Mouse (Mus musculus): ENCODE results near the gene Hmg20b.

DNA sequence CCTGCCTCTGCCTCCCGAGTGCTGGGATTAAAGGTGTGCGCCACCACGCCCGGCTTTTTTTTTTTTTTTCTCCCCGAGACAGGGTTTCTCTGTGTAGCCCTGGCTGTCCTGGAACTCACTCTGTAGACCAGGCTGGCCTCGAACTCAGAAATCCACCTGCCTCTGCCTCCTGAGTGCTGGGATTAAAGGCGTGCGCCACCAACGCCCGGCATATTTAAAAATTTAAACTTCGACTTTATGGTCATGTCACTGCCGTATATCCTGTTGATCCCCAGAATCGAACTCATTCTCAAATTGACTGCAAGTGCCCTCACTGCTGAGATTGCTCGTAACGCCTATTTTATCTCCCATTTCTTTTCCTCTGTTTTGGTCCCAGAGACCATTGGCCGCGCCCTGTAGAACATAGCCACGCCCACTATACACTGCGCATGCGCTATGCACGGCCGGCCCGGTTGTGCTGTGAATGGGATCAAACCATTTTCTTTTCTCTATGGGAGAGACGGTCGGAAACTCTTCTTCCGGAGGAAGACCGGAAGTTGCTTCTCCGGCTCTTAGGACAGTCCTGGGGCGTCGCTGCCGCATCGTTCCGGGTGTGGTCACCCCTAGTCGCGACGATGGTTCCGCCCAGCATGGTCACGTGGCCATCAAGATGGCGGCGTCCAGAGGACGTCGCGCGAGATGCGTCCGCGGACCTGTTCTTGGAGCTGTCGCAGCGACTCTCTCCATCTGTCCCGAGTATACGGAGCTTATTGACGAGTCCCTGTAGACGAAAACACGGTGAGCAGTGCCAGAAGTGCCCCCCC is 33.7 kb upstream of the Hmg20b start, which contains the start of the genes Dohh and Gm48551:
- TF ChIP-seq EP300 (IDR thresholded peaks at IDR 0.05; ENCODE audit: low read depth) (peak; percentile 94), CTCF (IDR thresholded peaks at IDR 0.05; ENCODE audit: low read depth) (no peak)

All from heart, postnatal 0 days (tissue).